Mouse (Mus musculus) gastrocnemius, postnatal 14 days (tissue): ENCODE data around the gene Tmub1. TPM values are rescaled to one million over a fixed set of nuclear protein-coding genes. Genes with fewer than 3 reads are reported as not detected.

Experiments
- DNase-seq: peaks from one replicate; pipeline ENCODE4 v3.0.0; 2021; ENCODE audit warnings: mixed read lengths
- intact Hi-C: fragments of 180-260 bp; cut with DNase I; formaldehyde crosslinking; loops from one replicate; pipeline ENCODE4 v1.15.1; 2025; ENCODE audit warnings: low total_unique reads
- total RNA-seq, 2 experiments: library from RNA; stranded (reverse); gene quantifications; 2 replicates each; pipeline ENCODE4 v1.2.3; 2021

The Tmub1 gene
- total RNA-seq, 2 experiments from 2014 or later, result 11.4 to 13.7 TPM

DNA sequence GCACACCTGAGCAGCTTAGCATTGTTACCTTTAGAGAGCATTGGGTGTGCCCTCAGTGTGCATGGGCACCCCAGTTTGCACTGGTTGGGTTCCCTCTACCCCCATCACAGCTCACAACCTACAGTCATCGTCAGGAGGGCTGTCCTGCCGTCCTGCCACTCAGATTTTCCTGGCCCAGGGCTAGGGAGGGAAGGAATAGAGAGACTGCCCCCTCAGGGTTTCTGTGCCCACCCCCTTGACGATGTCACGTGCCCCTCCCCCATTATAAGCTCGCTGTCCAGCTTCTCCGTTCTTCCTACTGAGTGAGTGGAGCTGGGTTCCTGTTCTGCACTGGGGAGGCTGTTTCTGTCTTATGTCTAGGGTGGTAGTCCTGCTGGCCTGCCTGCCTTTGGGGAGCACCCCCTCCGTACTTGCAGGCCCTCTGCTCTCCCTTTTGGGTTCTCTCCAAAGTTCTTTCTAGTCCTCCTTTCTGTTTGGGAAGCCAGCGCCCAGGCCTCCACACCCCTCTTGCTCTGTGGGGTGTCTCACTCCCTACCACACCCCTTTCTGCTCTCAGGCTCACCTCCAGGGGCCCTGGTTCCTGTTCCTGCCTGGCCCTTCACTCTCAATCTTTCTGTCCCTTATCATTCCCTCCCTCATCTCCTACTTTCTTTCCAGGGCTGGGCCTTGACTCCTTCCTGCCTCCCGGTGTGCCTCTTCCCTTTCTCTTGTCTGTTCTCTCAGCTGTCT lies 20.9 kb downstream of the Tmub1 start:
- DNase-seq, result no peak
- intact Hi-C loops, result no loop called here

DNA sequence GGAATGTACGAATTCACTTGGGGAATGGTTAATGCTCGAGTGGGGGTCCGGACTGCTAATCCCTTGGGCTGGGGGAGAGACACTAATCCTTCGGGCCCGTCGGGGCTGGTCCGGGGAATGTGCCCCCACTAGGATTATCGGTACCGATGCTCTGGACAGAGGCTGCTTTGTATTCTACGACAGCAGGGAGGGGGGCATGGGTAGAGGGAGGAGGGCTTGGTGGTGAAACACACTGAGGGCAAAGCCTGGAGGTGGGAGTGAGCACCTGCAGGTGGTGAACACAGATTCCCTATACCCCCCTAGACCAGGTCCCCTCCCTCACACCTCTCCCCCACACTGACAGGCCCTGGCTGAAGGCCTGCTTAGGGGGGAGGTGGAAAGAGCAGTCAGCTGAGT lies 21.6 kb downstream of the Tmub1 start:
- no peak for DNase-seq
- intact Hi-C loops, result no loop called here

DNA sequence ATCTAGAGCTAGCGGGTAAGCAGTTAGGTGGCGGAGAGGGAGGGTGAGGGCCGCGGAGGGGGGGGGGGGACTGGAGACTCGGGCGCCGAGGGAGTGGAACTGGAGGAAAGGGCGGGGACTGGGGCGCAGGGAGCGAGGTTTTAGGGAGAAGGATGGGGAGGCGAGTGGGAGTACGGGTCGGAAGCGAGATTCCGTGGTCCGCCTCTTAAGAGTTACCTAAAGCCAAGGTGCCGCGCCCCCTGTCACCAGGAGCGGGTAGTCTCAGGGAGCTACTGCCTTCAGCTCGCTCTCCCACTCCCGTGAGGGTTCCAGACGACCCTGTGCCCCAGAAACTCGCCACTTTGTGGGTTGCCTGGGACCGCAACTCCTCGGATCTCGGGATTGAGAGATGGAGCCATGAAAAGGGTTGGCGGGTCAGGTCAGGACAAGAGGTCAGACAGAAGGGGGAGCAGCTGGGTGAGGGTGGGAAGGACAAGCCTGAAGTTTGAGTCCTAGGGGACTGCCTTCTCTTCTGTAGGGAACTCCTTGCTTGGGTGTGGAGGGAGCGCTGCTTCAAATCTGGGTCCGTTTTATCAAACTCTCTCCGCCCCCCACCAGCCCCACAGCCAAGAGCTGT lies 22.1 kb downstream of the Tmub1 start:
- no peak for DNase-seq

DNA sequence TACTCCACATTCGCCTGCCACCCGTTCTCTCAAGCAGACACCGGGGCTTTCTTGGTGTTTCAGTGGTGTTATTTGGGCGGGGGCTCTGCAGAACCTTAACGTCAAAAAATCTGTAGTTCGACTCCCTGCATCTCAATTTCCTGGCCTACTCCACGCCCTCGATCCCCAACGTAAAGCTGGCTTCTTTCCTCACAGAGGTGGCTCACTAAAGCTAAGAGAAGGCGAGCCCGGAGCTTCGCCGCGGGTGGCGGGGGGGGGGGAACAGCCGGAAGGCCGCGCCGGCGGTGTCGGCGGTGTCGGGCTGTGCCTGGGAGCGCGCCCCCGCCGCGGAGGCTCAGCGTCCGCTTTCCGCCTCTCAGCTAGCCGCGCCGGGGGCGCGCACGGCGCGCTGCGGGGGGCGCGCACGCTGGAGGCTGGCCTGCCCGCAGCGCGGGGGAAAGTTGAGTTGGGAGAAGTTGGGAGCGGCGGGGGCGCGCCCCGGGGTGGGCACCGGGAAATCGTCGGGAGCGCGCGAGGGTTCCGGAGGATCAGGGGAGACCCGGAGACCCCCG lies 22.7 kb downstream of the Tmub1 start:
- DNase-seq, result peak; percentile 90
- intact Hi-C loops, result no loop called here

More for the DNA sequence above, 22.1 kb downstream of the Tmub1 start:
- intact Hi-C loops, result no loop called here

DNA sequence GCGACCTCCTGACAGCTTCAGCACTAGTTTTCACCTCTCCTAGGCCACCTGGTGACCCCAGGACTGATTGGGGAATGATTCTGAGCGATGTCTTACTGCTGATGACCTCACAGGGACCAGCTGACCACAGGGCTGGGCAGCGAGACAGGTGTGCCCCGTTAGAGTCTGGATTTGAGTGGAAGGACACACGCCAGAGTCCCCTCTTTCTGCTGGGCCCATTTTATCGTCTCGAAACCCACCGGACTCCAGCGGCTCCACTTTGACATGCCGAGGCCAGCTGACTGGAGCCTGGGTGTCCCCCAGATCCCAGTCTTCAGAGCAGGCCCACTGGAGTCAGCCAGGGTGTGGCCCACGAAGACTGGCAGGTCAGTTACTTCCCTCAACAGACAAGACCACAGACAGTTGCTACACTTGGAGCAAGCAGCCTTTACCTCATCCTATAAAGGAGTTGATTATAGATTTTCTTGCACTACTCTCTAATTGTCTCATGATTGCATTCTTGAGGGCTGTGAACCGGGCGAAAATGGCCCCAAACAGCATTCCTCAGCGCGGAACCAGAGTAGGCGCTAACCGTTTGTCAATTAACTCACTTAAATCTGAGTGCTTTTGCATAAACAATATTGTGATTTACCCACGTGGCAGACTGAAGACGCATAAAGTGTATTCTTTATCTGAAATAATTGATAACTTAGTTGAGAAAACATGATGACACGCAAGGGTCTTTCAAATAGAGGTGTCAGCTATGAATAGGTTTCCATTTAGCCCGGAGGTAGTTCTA lies 23.5 kb downstream of the Tmub1 start:
- intact Hi-C loops, result no loop called here
- DNase-seq, result no peak

DNA sequence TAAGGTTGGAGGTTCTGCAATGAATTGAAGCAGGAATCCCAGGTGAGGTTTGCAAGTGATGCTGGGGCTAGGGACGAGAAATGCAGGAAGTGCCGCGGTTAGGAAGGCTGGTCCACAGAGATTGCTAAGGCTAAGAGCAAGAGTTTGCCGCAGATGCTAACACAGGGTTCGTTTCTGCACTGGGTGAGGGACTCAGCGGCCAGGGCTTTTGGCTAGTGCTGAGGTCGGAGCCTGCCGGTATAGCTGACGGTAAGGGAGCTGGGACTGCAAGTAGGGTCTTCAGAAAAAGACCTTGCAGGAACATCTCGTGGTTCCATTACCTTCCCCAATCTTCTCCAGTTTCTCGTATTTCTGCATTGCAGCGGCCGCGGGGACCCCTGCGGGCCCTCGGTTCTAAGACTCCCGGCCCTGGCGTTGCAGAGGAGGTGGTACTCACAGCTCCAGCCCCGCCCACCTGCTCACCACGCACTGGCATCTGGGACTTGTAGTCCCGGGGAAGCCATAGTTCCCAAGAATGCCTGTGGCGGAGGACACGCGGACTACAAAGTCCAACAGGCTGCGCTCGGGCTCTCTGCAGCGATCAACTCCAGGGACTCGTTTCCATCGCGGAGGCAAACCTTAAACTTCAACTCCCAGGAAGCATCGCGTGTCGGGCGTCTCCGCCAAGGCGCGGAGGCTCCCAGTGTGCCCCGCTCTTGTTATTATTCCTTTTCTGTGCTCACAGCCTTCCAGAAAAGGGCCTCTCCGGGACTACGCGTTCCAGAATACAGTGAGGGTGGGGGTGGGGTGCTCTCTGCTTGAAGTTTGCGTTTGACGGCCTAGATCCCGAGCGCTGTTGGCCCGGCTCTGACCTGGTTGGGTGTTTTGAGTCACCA lies 24.3 kb downstream of the Tmub1 start, which contains the start of the genes Cdk5 and Slc4a2:
Gene Cdk5, minus strand, starts transcription at position 402 of the 875 bp plus-strand sequence.
Gene Slc4a2, plus strand, starts transcription at position 709 of the 875 bp plus-strand sequence.
- DNase-seq, result peak; percentile 99
- intact Hi-C loops, result no loop called here

DNA sequence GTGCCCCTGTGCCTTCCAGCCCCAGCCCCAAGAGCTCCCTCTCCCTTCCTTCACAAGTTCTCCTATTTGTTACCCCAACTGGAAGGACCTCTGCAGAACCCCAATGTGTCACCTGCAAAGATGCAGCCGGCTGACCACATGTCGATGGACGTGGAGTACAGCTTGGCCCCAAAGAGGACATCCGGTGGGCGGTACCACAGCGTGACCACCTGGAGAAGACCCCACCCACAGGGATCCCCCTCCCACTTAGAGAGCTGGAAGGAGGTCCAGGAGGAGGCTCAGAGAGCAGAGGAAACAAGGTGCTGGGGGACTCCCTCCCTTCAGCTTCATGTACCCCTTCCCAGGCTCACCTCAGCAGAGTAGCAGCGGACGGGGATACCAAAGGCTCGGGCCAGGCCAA lies 27.3 kb downstream of the Tmub1 start:
- DNase-seq, result no peak
- intact Hi-C loops, result no loop called here

DNA sequence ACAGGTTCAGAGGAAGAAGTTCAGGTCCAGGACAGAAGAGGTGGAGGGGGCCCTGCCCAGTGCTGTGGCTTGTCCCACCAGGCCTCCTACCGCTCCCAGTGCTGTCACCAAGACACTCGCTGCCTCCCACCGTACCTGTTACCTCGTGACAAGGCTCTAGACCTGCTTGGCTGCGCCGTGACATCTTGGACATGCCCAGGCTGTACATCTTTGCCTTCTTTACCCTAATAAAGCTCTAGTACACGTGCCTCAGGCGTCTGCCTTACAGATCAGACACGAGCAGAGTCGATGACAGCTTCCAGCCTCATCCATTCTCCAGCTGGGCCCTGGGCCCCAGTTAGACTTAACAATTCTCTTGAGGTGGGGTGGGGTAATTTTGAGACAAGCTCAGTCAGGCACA lies 30.1 kb downstream of the Tmub1 start:
- no peak for DNase-seq
- intact Hi-C loops, result loop anchor here (5.0 kb wide), 1 partner anchor 55 kb away; no protein-coding TSS in a partner anchor

DNA sequence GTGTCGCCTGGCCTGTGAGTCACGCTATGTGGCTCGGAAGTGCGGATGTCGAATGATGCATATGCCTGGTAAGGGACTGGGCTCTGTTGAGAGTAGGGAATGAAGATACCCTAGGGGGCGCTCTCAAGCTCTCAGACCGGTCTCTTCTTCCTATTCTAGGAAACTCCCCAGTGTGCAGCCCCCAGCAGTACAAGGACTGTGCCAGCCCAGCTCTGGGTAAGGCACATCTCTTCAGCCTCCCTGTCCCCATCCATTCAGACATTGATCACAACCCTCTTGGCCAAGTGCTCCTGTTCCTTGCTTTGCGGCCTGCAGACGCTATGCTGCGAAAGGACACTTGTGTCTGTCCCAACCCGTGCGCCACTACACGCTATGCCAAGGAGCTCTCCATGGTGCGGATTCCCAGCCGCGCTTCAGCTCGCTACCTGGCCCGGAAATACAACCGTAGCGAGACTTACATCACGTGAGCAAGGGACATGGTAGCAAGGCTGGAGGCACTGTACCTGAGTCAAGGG lies 31.4 kb downstream of the Tmub1 start:
- intact Hi-C loops, result loop anchor here (5.0 kb wide), 1 partner anchor 56 kb away; no protein-coding TSS in a partner anchor
- peak; percentile 58 for DNase-seq

DNA sequence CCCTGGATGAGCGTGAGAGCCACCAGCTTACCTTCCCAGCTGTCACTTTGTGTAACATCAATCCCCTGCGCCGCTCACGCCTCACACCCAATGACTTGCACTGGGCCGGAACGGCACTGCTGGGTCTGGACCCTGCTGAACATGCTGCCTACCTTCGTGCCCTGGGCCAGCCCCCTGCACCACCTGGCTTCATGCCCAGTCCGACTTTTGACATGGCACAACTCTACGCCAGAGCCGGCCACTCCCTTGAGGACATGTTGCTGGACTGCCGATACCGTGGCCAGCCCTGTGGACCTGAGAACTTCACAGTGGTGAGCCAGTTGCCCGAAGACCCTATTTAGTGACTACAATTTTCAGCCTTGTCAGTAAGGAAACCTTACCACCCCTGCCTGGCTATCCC lies 33.7 kb downstream of the Tmub1 start:
- intact Hi-C loops, result no loop called here
- DNase-seq, result no peak

DNA sequence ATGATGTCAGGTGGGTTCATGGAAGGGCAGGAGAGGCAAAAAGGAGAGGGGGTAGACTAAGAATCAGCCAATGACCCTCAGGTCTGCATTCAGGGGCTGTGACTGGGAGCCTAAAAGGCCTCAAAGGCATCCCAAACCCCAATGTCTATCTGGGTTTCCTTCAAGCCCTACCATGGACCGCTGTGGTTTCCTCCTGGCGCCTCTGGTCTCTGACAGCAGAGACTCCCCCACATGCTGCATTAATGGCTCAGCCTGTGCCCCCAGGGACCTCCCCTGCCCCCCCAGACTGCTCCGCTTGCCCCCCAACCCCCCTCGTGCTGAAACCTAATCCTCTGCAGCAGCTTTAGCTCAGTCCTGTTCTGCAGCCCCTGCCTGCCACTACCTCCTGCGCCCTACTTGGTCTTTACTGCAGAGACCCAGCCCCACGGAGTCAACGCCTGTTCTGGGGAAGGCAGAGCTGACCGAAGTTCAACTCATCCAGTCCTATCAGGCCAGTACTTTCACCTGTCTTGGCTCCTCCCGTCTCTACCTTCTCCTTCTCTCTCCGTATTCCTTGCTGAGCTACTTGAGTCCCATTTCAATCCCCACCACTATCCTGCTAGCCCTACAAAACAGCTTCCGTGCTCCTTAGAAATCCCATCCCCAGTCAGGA lies 34.5 kb downstream of the Tmub1 start, which contains the start of gene Asic3:
Gene Asic3, plus strand, starts transcription at position 351 of the 652 bp plus-strand sequence.
- DNase-seq, result no peak
- intact Hi-C loops, result no loop called here

DNA sequence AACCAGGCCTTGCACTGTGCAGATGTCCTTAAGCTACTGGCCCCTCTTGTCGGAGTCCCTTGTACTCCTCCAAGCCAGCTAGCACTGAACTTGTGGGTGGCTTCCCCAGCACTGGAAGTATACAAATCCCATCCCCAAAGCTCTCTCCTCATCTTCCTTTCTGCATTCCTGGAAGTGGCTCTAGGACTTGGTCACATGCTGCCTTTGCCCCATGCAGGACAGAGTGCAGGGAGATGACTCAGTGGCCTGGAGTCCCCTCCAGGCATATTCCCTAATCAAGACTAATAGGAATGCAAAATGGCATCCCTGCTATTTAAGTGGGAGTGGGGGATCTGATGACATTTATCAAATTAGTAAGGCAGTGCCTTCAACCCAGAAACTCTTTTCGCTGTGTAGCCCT lies 35.6 kb downstream of the Tmub1 start:
- intact Hi-C loops, result no loop called here
- no peak for DNase-seq

DNA sequence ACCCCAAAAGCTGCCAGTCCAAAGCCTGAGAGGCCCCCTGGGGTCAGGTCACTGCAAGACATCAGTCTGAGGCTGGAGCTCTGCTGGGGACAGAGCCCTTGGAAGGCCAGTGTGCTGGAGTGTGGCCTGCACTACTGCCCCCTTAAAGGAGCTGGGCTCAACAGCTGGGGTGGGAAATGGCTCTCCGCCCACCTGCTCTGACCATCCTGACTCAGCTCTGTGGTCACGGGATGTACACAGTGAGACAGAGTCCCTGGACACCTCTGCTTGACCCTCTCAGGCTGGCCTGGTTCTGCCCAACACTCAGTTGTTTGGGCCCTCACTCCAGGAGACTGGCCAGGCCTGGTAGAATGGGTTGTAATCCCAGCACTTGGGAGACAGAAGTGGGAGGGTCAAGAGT lies 38.2 kb downstream of the Tmub1 start:
- DNase-seq, result no peak
- intact Hi-C loops, result no loop called here

DNA sequence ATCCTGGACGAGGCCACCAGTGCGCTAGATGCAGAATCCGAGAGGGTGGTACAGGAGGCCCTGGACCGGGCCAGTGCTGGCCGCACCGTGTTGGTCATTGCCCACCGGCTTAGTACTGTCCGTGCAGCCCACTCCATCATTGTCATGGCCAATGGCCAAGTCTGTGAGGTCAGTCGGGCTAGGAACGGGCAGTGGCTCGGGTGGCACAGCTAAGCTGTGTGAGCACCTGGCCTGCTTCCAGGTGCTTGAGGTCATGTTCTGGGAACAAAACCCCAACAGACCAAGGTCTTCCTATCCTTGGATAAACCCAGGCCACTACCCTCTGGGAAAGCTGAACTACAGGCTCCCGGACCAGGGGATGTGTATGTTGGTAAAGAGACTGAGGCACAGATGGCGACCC lies 39.0 kb downstream of the Tmub1 start:
- intact Hi-C loops, result no loop called here
- DNase-seq, result no peak

DNA sequence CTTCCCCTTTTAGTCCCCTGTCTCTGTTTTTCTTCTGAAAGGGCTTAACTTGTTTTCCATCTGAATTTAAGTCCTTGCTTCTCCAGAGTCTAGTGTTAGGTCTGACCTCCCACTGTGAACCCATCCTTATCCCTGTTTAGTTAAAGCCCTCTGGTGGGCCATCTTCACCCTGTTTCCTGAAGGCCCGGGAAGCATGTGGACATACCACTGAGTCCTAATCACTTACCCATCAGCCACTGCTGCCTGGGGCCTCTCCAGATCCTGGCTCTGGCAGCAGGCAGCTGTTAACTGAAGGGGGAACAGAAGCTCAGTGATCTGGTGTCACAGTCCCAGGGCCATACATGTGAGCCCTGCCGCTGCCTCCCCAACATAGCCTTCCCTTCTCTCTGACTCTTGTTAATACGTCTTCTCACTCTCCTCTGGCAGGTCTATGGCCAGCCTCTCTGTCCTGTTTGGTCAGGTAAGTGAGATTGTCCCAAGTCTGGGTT lies 42.2 kb downstream of the Tmub1 start:
- no peak for DNase-seq
- intact Hi-C loops, result no loop called here

DNA sequence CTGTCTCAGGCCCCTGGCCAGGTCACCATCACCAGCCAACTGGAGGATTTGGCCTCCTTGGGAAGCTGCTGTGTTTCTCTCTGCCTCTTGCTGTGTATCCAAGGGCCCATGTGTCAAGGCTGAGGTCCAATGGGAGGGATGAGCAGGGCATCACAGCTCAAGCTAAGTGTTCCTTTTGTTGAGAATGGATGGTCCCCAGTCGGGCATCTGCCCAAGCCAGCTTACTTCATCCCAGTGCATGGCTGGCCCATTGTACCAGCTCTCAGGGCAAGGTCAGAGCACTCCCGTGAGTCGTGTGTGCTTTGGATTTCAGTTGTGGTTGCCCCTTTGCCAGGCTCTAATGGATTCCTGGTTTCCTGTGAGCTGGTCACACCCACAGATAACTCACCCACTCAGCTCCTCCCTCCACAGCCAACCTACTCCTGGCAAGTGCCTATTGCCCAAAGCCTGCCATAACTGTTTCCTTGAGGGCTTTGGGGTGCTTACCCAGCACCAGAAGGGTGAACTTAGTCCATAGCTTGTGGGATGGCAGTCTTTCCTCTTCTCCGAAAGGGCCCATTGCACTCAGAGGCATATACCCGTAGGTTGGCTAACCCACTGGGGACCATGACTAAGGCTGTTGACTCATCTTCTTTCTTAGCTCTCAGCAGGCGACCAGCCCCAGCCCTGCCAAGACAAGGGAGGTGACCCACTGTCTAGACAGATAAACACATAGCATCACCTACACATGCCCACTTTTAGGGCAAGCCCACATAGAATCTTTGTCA lies 42.9 kb downstream of the Tmub1 start:
- DNase-seq, result no peak
- intact Hi-C loops, result no loop called here

DNA sequence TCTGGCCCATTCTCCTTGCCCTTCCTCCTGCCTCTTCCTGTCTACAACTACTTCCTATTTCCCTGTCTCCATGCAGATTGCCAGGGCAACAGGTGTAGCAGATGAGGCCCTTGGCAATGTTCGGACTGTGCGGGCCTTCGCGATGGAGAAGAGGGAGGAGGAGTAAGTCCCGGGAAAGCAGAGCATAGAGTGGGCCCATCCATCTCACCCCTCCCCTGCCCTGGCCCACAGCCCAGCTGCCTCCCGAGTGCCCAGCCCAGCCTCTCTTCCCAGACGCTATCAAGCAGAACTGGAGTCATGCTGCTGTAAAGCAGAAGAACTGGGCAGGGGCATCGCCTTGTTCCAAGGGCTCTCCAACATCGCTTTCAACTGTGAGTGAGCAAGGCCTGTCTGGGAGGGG lies 45.7 kb downstream of the Tmub1 start:
- no peak for DNase-seq
- intact Hi-C loops, result no loop called here
